Mouse (Mus musculus) mesoderm, embryonic 11.5 days (tissue): ENCODE measurements around the gene Coq4.

ENCODE experiments used
- DNase-seq: peaks from one replicate; pipeline ENCODE4 v3.0.0-alpha.2; 2012; ENCODE audit warnings: low read depth, low spot score

Gene Coq4

GRCm38 (mm10) chr2:29845636-29846035 lies 58.3 kb downstream of the Coq4 start:
- DNase-seq, result no peak

GRCm38 (mm10) chr2:29846061-29846853 lies 59.0 kb downstream of the Coq4 start:
- DNase-seq, result peak; percentile 86

GRCm38 (mm10) chr2:29846911-29847310 lies 59.6 kb downstream of the Coq4 start:
- DNase-seq, result no peak
